Mouse (Mus musculus) heart, postnatal 0 days (tissue): ENCODE results near the gene Gramd1c.

ENCODE experiments used
- CTCF ChIP-seq: IDR thresholded peaks from 2 replicates; pipeline ENCODE4 v1.5.1; 2016; ENCODE audit warnings: antibody characterized with exemption, control low read depth, low read depth
- EP300 ChIP-seq: IDR thresholded peaks from 2 replicates; pipeline ENCODE4 v1.6.1; 2016; ENCODE audit warnings: antibody characterized with exemption, low read depth

GRCm38 (mm10) chr16:43971189-43971588 lies 92.0 kb downstream of the Gramd1c start:
- TF ChIP-seq CTCF = no peak
- TF ChIP-seq EP300 = no peak
